Mouse (Mus musculus) layer of hippocampus, adult 9-11 months (tissue): ENCODE measurements at regions not wholly inside any gene's neighbourhood (a gene's known extent, or its start where the extent isn't known, plus 50 kb on each side); places are given as distances from the start of the nearest gene placed in this dataset.

Experiments used
- DNase-seq: peaks from one replicate; pipeline ENCODE4 v3.0.0; 2022

GRCm38 (mm10) chr1:42475629-42476028 lies 219.9 kb upstream of the Pou3f3 start:
- no peak for DNase-seq

GRCm38 (mm10) chr1:42480348-42480920 lies 215.1 kb upstream of the Pou3f3 start:
- no peak for DNase-seq

GRCm38 (mm10) chr1:42489563-42489962 lies 206.0 kb upstream of the Pou3f3 start:
- no peak for DNase-seq

GRCm38 (mm10) chr1:42490856-42491643 lies 204.5 kb upstream of the Pou3f3 start:
- DNase-seq, result no peak

- DNase-seq, result no peak
Measured at GRCm38 (mm10) chr1:42491644-42492277, 203.8 kb upstream of the Pou3f3 start.

- no peak for DNase-seq
Measured at GRCm38 (mm10) chr1:42496022-42496421, 199.5 kb upstream of the Pou3f3 start.

GRCm38 (mm10) chr1:42496433-42496832 lies 199.1 kb upstream of the Pou3f3 start:
- no peak for DNase-seq

- DNase-seq, result no peak
Measured at GRCm38 (mm10) chr1:42498901-42499300, 196.7 kb upstream of the Pou3f3 start.

- DNase-seq, result no peak
Measured at GRCm38 (mm10) chr1:42504491-42504890, 191.1 kb upstream of the Pou3f3 start.

GRCm38 (mm10) chr1:42505048-42505729 lies 190.4 kb upstream of the Pou3f3 start:
- no peak for DNase-seq

- no peak for DNase-seq
Measured at GRCm38 (mm10) chr1:42514417-42514816, 181.2 kb upstream of the Pou3f3 start.

GRCm38 (mm10) chr1:42524401-42524800 lies 171.2 kb upstream of the Pou3f3 start:
- no peak for DNase-seq

- DNase-seq, result no peak
Measured at GRCm38 (mm10) chr1:42527746-42528476, 167.7 kb upstream of the Pou3f3 start.

- peak; percentile 8 for DNase-seq
Measured at GRCm38 (mm10) chr1:42532908-42533307, 162.7 kb upstream of the Pou3f3 start.

- peak; percentile 41 for DNase-seq
Measured at GRCm38 (mm10) chr1:42539066-42539539, 156.5 kb upstream of the Pou3f3 start.

GRCm38 (mm10) chr1:42539541-42540520 lies 155.7 kb upstream of the Pou3f3 start:
- DNase-seq, result peak; percentile 74

- DNase-seq, result no peak
Measured at GRCm38 (mm10) chr1:42541991-42542390, 153.6 kb upstream of the Pou3f3 start.

GRCm38 (mm10) chr1:42542846-42543549 lies 152.6 kb upstream of the Pou3f3 start:
- DNase-seq, result no peak

GRCm38 (mm10) chr1:42546879-42547278 lies 148.7 kb upstream of the Pou3f3 start:
- no peak for DNase-seq

- no peak for DNase-seq
Measured at GRCm38 (mm10) chr1:42557301-42557700, 138.3 kb upstream of the Pou3f3 start.

- DNase-seq, result no peak
Measured at GRCm38 (mm10) chr1:42567640-42568039, 127.9 kb upstream of the Pou3f3 start.
